Mouse (Mus musculus) gastrocnemius, adult 8-10 months (tissue): ENCODE results near the gene Poln. TPM values are rescaled to one million over a fixed set of nuclear protein-coding genes. Genes with fewer than 3 reads are reported as not detected.

Source experiments
- DNase-seq, 2 experiments: peaks; one replicate each; pipeline ENCODE4 v3.0.0; 2022; ENCODE audit warnings: low spot score in 2 of 2
- total RNA-seq, 4 experiments: library from RNA; stranded (reverse); gene quantifications; 2 replicates each; pipeline ENCODE4 v1.2.4; 2022

The Poln gene
- 1 to 10 TPM in 1 of 4 experiments, under 1 TPM in 2, not detected in 1; 0.51 to 2.3 (median 0.89) TPM for total RNA-seq

DNA sequence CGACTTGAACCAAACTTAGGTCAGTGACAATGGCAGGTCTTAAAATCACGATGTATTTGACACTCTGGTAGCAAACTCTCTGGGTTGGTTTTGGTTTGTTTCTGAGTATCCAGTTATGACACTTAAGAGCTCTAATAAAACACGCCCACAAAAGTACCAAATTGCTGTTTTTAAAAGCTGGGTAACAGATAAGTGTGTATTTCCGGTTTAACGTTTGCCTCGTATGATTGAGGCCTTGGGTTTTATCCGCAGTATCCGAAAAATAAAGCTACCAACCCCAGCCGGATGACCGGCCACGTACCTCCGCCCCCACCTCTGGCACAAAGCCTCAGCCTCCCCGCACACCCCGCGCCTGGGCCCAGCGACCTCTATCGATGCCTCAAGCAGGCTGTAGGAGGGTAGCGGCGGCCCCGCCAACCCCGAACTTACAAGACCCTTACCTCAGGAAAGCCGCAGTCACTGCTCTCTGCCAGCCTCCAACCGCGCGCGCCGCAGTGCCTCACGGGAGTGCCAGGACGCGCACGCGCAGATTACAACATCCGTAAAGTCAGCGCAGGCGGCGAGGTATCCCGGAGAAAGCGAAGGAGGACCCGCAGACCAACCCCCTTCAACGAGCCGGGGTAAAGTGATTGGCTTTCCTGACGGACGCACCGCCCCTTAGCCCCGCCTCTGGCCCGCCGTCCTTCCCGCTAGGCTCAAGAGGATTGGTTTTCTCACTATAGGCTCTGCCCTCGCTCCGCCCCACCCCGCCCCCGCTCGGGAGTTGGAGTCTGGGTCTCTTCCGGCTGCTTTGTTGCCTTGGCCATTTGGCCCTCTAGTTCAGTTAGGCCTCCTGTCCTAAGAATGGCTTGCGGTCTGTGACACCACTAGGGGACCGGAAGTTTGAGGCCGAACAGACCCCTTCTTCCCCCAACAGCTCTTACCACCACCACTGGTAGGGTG is at the start of gene Poln, which contains the start of gene Haus3:
TSS of gene Poln (minus strand) at position 499 of the 942 bp plus-strand sequence.
TSS of gene Haus3 (minus strand) at position 578 of the 942 bp plus-strand sequence.
- peak; percentile 94 to 96 for DNase-seq

- DNase-seq: no peak
Measured at GRCm38 (mm10) chr5:34218672-34219071, 49.4 kb upstream of the Poln start.

DNA sequence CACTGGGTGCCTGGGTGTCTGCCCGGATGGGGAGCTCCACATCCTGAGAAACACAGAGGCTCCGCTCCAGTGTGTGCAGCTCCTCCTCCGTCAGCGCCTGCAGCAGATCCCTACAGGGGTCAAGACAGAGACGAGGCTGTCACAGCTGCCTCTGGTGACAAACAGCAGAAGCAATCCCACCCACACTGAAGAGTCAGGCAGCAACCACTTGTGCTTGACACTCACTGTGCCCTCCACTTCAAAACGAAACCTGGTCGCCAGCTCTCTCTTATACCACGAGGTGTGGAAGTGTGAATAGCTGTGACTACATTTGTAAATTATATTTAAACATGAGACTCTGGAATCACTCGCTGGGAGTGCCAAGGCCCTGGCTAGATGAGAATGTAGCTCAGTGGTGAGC is 48.5 kb upstream of the Poln start:
- DNase-seq: no peak

DNA sequence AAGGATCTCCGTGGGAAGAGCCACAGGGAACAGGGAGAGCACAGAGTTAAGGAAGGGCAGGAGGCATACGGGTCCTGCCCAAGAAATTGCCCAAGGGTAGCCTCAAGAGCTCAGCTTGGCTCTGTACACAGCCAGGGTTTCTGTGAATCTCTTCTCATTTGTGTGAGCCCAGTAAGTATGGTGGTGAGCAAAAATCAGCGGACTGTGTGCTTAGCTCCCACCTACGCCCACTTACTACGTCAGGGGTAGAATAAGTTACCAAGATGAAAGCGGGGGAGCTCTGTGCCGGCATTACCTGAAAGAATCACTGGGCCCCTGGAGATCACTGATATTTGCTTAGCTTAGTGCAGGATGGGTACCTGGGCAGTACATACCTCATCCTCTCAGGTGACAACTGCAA is 46.8 kb upstream of the Poln start:
- DNase-seq: no peak

GRCm38 (mm10) chr5:34213659-34214058 is 44.4 kb upstream of the Poln start:
- DNase-seq: no peak

DNA sequence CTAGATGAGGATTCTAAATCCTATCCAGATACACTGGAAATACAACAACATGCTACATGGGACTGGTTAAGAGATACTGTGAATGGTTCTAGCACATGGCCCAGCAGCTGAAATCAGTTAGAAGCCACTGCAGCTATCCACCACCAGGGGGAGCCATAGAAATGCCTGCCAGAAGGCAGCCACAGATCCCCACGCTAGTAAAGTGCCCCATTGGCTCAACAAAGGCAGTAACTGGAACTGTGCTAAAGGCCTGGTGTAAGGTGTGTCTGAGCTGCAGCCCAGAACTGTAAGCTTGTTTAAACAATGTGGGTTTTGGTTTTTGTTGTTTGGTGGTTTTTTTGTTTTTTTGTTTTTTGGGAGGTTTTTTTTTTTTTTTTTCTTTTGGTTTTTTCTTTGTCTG is 41.0 kb upstream of the Poln start:
- peak in 1 of 2 experiments; percentile 49 for DNase-seq

- DNase-seq: no peak
Measured at GRCm38 (mm10) chr5:34207503-34207902, 38.3 kb upstream of the Poln start.

GRCm38 (mm10) chr5:34205788-34206187 is 36.5 kb upstream of the Poln start:
- no peak for DNase-seq

DNA sequence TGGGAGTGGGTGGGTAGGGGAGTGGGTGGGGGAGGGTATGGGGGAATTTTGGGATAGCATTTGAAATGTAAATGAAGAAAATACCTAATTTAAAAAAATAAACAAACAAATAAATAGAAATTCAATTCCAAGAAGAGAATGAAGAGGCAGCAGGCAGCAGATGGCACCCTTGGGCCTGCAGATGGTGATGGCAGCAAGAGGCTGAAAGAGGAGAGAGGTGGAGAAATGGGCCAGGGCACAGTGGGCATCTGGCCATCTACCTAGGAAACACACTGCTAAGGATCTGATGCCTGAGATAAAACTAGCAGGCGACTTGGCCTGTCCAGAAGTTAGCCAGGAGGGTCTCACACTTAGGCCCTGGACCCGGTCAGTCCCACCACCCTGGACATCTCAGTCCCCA is 35.7 kb upstream of the Poln start:
- DNase-seq: no peak

GRCm38 (mm10) chr5:34202006-34202405 is 32.8 kb upstream of the Poln start:
- no peak for DNase-seq

GRCm38 (mm10) chr5:34201396-34201795 is 32.1 kb upstream of the Poln start:
- peak in 1 of 2 experiments; percentile 43 for DNase-seq

DNA sequence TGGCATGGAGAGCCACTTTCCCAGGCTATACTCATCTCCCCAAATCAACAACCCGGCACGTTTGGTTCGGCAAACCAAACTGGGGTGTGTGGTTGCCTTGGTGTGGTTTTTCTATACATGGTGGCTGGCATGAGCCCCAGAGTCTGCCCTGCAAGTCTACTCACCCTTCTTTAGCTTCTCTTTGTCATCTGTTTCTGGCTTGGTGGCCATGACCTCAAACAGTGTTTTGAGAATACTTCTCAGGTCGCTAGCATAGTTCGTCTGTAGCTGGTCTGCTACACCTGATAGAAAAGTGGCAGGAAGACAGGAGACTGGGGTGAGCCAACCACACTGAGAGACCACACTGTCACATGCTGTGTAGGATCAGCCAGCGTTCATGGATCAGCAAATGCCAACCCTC is 29.4 kb upstream of the Poln start:
- no peak for DNase-seq

DNA sequence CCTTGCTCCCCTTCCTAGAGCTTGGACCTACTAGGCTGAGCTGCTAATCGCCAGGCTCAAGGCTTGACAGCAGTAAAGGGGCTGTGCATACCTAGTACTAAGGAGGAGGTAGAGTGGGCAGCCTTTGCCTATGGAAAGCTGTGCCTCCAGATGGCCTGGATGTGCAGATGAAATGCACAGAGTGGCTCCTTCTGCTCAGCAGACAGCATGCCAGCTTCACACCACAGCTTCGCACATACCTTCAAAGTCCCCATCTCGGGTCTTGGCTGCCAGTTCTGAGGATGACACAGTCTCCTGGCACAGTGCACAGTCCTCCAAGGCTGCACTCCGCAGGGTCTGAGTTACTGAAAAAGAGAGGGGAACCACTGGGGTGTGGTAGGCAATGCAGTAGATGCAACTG is 28.0 kb upstream of the Poln start:
- DNase-seq: no peak

DNA sequence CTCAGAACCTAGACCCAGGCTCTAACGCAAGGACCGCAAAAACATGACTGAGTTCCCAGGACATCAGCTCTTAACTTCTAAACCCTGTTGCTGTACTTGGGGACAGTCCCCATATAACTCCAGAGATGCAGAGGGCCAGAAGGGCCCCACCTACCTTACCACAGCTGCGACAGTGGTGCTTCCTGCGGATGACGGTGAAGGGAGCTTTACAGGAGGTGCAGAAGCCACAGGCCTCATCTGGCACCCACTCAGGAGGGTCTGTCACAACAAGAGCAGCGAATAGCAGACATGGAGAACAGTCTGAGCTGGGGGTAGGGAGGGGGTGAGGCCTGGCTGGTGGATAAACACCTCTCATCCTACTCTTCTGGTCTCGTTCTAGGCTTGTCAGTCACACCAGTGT is 27.2 kb upstream of the Poln start:
- DNase-seq: no peak

DNA sequence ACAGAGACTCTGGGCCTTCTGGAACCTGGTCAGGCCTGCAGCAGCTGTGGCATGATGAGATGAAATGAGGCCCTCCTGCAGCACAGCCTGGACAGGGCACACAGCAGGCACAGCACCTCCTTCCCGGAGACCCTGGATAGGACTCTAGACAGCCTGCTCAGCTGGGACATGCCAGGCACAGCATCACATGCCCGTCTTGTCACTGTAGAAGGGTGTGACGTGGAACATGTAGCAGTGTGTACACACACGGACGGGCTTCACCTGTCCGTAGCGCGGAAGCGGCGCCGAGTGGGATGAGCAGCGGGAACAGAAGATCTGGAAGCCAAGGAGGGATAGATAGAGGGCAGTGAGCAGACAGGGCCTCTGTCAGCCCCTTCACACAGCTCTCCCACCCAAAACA is 26.5 kb upstream of the Poln start:
- DNase-seq: no peak

DNA sequence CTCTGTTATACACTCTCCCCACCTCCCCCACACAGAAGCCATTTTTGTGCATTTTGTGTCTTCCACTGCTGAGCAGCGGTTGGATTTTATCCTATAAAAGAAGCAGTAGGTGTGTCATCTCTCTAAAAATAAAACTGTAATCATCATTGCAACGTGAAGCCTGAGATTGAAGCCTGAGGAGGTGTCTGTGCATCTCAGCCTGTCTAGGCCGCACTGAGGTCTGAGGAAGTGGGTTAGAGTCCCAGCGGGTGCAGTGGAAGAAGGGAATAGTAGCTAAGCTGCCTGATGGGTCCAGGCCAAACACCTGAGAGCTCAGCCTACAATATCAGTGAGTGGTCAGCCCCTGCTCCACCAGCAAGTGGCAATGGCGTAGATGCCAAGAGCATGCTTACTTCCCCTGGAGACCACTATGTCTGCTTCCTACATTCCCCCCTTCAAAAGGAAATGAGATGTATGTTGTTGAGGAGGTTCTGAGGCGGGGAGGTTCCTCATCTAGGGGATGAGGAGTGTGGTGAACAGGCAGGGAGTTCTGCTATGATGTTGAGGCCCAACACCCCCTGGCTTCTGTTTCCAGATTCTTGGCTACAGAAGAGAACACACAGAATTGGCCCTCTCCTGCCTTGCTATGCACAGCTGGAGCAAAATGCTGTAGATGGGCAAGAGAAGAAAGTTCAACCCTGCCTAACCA is 25.9 kb upstream of the Poln start:
- DNase-seq: no peak

GRCm38 (mm10) chr5:34194426-34194825 is 25.2 kb upstream of the Poln start:
- no peak for DNase-seq

- DNase-seq: no peak
Measured at GRCm38 (mm10) chr5:34191843-34192242, 22.6 kb upstream of the Poln start.

DNA sequence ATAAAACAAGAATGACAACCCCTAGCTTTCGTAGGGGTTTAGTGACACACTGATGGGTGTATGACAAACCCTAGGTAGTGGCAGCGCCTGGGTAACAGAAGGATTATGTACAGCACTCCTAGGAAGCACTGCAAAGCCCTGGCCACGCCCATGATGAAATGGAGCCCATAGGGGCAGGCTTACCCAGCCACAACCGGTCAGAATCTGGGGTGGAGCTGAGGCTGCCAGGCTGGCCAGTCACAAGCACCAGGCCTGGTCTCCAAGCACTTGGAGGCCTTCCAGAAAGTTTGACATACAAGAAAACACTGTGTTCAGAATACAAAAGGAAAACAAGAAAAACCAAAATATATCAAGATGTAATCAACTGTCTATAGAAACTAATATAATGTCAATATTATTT is 21.8 kb upstream of the Poln start:
- no peak for DNase-seq

GRCm38 (mm10) chr5:34189521-34189920 is 20.3 kb upstream of the Poln start:
- no peak for DNase-seq

DNA sequence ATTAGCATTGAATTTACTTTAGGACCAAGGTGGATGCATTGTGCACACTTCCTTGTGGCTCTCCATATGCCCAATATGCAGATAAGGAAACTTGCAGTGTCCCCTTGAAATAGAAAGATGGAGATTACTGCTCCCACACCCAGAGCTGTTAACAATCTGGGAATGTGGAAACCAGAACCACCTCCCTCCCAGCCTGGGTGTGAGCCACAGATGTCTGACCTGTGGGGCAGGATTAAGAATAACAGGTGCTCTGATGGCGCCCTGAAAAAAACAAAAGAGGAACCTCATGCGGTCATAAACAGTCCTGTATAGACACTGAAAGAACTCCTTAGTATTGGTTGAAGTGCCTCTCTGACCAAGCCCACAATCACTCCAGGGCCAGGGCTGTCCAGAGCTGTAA is 19.6 kb upstream of the Poln start:
- no peak for DNase-seq

DNA sequence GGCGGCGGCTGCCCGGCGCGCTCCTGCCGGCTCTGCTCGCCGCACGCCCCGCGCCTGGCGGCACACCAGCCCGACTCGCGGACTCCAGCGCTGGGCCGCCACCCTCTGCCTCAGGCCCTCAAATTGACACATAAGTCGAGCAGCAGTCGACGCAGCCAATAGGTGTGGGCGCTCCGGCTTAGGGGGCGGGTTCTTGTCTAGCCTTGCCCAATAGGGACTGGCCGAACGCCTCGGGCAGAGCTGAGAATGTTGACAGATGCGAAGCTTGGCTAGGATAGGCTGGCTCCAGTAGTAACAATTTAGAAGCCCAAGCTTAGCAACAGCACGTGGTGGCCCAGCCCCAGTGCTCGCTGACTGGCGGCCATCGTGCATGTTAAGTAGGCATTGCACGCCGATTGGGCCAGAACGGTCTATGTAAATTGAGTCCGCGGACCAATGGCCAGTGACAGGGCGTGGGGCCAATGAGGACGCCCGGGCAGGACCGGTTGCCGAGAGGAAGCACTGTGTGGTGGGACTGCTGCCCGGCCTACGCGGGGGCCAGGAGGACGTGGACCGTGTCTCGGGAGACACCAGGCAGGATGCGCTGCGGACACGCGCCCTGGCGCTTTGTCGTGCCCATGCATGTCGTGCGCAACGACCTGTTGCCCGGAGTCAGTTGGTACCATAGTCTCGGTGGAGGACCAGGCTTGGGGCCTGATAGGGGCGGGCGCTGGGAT is 18.5 kb upstream of the Poln start, which contains the start of gene Mxd4:
TSS of gene Mxd4 (minus strand) at position 120 of the 716 bp plus-strand sequence.
- peak; percentile 99 to 100 for DNase-seq
